Mouse (Mus musculus) spleen, postnatal 14 days (tissue): Measurements from ENCODE around the gene Dpep1.
A peak's percentile ranks its signal among the peaks of the same experiment; 100 is the strongest.
"Not testable (repeated sequence)": the region's sequence is repeated elsewhere in the genome, so short reads cannot be mapped to it uniquely, and the experiment has no call there.

Experiments
- DNase-seq, 2 experiments: peaks; one replicate each; pipeline ENCODE4 v3.0.0; 2021 to 2022; ENCODE audit warnings: low spot score in 2 of 2

Gene Dpep1

GRCm38 (mm10) chr8:123212321-123213117 is 26.5 kb downstream of the Dpep1 start, which contains the start of the genes Chmp1a and Spata33:
Gene Chmp1a, minus strand, starts transcription at chr8:123212763.
Gene Spata33, plus strand, starts transcription at chr8:123212832.
- peak; percentile 74 to 84 for DNase-seq

- DNase-seq, result no peak
Measured at GRCm38 (mm10) chr8:123213118-123213772, 27.2 kb downstream of the Dpep1 start.

GRCm38 (mm10) chr8:123215430-123215829 is 29.4 kb downstream of the Dpep1 start:
- no peak for DNase-seq

- DNase-seq, result no peak
Measured at GRCm38 (mm10) chr8:123220917-123221316, 34.9 kb downstream of the Dpep1 start.

GRCm38 (mm10) chr8:123224278-123225266 is 38.5 kb downstream of the Dpep1 start, which contains the start of gene Cdk10:
Gene Cdk10, plus strand, starts transcription at chr8:123224842.
- peak; percentile 88 to 91 for DNase-seq

- no peak for DNase-seq
Measured at GRCm38 (mm10) chr8:123228416-123228815, 42.4 kb downstream of the Dpep1 start.

GRCm38 (mm10) chr8:123230326-123230725 is 44.3 kb downstream of the Dpep1 start:
- not testable (repeated sequence) for DNase-seq

GRCm38 (mm10) chr8:123231742-123232141 is 45.7 kb downstream of the Dpep1 start:
- DNase-seq, result no peak

GRCm38 (mm10) chr8:123232553-123232952 is 46.5 kb downstream of the Dpep1 start:
- DNase-seq, result no peak

GRCm38 (mm10) chr8:123233300-123233699 is 47.3 kb downstream of the Dpep1 start:
- no peak for DNase-seq

- no peak for DNase-seq
Measured at GRCm38 (mm10) chr8:123233760-123234159, 47.7 kb downstream of the Dpep1 start.

GRCm38 (mm10) chr8:123234918-123235519 is 49.0 kb downstream of the Dpep1 start:
- no peak for DNase-seq

GRCm38 (mm10) chr8:123235520-123236497 is 49.8 kb downstream of the Dpep1 start, which contains the start of gene Spata2l:
Gene Spata2l, minus strand, starts transcription at chr8:123236233.
- peak; percentile 79 to 86 for DNase-seq

GRCm38 (mm10) chr8:123239398-123239797 is 53.4 kb downstream of the Dpep1 start:
- no peak for DNase-seq

- DNase-seq, result no peak
Measured at GRCm38 (mm10) chr8:123242107-123242923, 56.3 kb downstream of the Dpep1 start.

- DNase-seq, result no peak
Measured at GRCm38 (mm10) chr8:123243053-123243452, 57.0 kb downstream of the Dpep1 start.

GRCm38 (mm10) chr8:123244382-123244781 is 58.3 kb downstream of the Dpep1 start:
- no peak for DNase-seq

- no peak for DNase-seq
Measured at GRCm38 (mm10) chr8:123245543-123245942, 59.5 kb downstream of the Dpep1 start.

GRCm38 (mm10) chr8:123247748-123248147 is 61.7 kb downstream of the Dpep1 start:
- DNase-seq, result no peak
